Mouse (Mus musculus): ENCODE data around the gene 4933436I01Rik. TPM values are rescaled to one million over a fixed set of nuclear protein-coding genes. Genes with fewer than 3 reads are reported as not detected.

The 4933436I01Rik gene
- not detected in 2 replicates for polyA plus RNA-seq (2015; fragmentation: Nextera tagmentation; extraction: Ambion mirVana)

DNA sequence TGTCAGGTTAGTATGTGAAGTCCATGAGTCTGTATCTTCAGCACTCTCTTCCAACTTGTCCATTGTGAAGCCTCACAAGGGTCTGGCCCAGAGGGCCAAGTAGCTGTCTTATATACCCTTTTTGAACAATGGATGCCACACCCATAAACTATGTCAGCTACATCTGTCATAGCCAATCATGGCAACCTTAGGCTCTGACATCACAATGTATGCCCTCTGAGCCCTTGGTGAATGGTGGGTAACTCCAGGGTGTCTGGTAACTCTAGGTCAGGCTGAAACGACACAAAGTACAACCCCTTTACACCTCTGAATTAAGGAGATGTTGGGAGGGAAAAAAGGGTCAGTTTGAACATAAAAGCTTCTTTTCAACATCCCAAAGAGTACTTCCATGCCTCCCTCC, at the start of gene 4933436I01Rik:
Gene 4933436I01Rik (minus strand): TSS at position 101 of the 400 bp plus-strand sequence.
- no peak for ATAC-seq (ENCODE audit: low read depth)
- WGBS (ENCODE audit: insufficient replicate concordance): 33% methylated on average over 1 of the region's 1 CpGs
- Histone ChIP-seq H3K9ac (ENCODE audit: low read depth, low read length) (no peak within 1 kb of the TSS), H3K27me3 (ENCODE audit: control insufficient read depth, insufficient read depth, low read depth, low read length) (no peaks in the 10 kb centered on the region), H3K4me3 (ENCODE audit: low read depth, low read length) (no peak within 1 kb of the TSS), H3K27ac (ENCODE audit: low read length) (no peak within 1 kb of the TSS), H3K36me3 (ENCODE audit: control insufficient read depth, insufficient read depth) (no peaks in the 10 kb centered on the region), H3K4me2 (ENCODE audit: low read depth, low read length) (no peak within 1 kb of the TSS), H3K4me1 (ENCODE audit: control insufficient read depth, low read depth, low read length) (no peaks in the 10 kb centered on the region), H3K9me3 (replicated peaks; ENCODE audit: control insufficient read depth, low read length) (no peaks in the 10 kb centered on the region)

DNA sequence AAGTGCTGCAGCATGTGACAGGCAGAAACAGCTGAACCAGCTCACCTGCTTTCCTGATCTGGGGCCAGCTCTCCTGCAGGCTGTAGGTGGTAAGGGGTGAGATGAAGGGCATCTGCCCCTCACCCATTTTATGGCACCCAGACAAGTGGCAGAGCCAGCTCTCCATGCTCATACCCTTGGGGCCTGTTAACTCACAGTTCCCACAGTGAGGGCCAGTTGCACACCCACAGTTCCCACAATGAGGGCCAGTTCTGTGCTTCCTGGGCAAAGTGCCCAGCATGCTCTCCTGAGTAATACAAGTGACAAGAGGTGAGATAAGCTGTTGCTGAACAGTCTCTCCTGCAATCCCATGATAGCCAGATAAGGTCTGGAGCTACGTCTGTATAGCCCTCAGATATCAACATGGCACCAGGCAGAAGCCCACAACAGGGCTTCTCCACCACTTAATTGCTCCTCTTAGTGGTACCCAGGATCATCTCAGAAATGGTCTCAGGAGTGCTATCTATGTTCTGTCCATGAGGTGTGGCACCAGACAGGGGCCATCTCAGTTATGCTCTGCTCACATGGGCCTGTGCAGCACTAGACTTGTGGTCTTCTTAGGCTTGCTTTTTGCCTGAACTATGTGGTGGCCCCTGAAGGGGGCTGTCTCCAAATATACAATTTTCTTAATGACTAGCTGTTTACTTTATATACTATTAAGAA, 3.7 kb upstream of the 4933436I01Rik start:
- Histone ChIP-seq H3K27me3 (ENCODE audit: control insufficient read depth, insufficient read depth, low read depth, low read length) (no peaks in the 10 kb centered on the region), H3K4me3 (ENCODE audit: low read depth, low read length) (no peak overlapping the region), H3K4me1 (ENCODE audit: control insufficient read depth, low read depth, low read length) (no peaks in the 10 kb centered on the region), H3K9ac (ENCODE audit: low read depth, low read length) (no peak overlapping the region), H3K27ac (ENCODE audit: low read length) (no peak overlapping the region), H3K9me3 (replicated peaks; ENCODE audit: control insufficient read depth, low read length) (no peaks in the 10 kb centered on the region), H3K36me3 (ENCODE audit: control insufficient read depth, insufficient read depth) (no peaks in the 10 kb centered on the region), H3K4me2 (ENCODE audit: low read depth, low read length) (no peak overlapping the region)
- WGBS (ENCODE audit: insufficient replicate concordance): 29% methylated on average over 1 of the region's 1 CpGs
- no peak for ATAC-seq (ENCODE audit: low read depth)

DNA sequence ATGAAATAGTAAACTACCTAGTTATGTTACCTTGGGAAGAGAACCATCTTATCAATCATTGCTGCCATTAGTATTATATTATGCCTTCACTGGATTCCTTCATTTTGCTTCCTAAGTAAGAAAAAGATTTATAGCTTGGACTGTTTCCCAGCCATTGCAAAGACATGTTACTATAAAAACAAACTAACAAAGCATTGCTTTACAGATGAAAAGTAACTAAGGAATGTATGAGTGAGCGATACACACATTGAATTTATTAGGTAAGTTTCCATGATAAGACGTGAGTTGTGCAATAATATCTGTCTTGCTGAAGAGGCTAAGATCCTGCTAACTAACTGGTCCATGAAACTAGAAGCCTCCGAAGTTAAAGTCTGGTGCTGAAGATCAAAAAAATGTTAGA, 37.8 kb downstream of the 4933436I01Rik start:
- H3K27ac ChIP-seq (ENCODE audit: low read length): no peak overlapping the region
- WGBS (ENCODE audit: insufficient replicate concordance): 60% methylated on average over 3 of the region's 3 CpGs
- no peaks in the 10 kb centered on the region for H3K27me3 ChIP-seq (ENCODE audit: control insufficient read depth, insufficient read depth, low read depth, low read length)
- H3K4me2 ChIP-seq (ENCODE audit: low read depth, low read length): no peak overlapping the region
- no peaks in the 10 kb centered on the region for H3K4me1 ChIP-seq (ENCODE audit: control insufficient read depth, low read depth, low read length)
- no peak for ATAC-seq (ENCODE audit: low read depth)
- H3K36me3 ChIP-seq (ENCODE audit: control insufficient read depth, insufficient read depth): no peaks in the 10 kb centered on the region
- H3K4me3 ChIP-seq (ENCODE audit: low read depth, low read length): no peak overlapping the region
- H3K9me3 ChIP-seq (replicated peaks; ENCODE audit: control insufficient read depth, low read length): no peaks in the 10 kb centered on the region
- H3K9ac ChIP-seq (ENCODE audit: low read depth, low read length): no peak overlapping the region

Other genes with a start within 250 kb of the 4933436I01Rik start
- gene Gm1140, start 227.9 kb downstream of the 4933436I01Rik start, polyA plus RNA-seq (2015; fragmentation: Nextera tagmentation; extraction: Ambion mirVana): not detected in 2 replicates
- gene Gm14692, start 225.8 kb downstream of the 4933436I01Rik start, polyA plus RNA-seq (2015; fragmentation: Nextera tagmentation; extraction: Ambion mirVana): not detected in 2 replicates

Data from liver, embryonic 16.5 days (tissue).